Mouse (Mus musculus) G1E (cell line): ENCODE results near the gene Rin3. TPM values are rescaled to one million over a fixed set of nuclear protein-coding genes. Genes with fewer than 3 reads are reported as not detected.
A peak's percentile ranks its signal among the peaks of the same experiment; 100 is the strongest.

Source experiments
- ATAC-seq: 2 replicates; pipeline ENCODE4 v1.8.0; 2016; ENCODE audit warnings: mild to moderate bottlenecking; ENCODE audit not compliant: insufficient number of reproducible peaks, poor library complexity, low FRiP score, severe bottlenecking; ENCODE audit errors: extremely low read depth
- DNase-seq: peaks from one replicate; pipeline ENCODE4 v3.0.0; 2012; ENCODE audit warnings: low spot score
- H3K27me3 ChIP-seq: 2 replicates; pipeline ENCODE4 v1.6.1; 2012; ENCODE audit warnings: mild to moderate bottlenecking, low read length, inconsistent platforms; ENCODE audit not compliant: insufficient read depth
- H3K36me3 ChIP-seq: replicated peaks from 2 replicates; pipeline ENCODE3; 2012; ENCODE audit warnings: mild to moderate bottlenecking, inconsistent platforms
- H3K4me1 ChIP-seq: 2 replicates; pipeline ENCODE4 v1.6.1; 2012; ENCODE audit warnings: low read depth, low read length, inconsistent platforms, mixed read lengths; ENCODE audit not compliant: insufficient read depth
- H3K4me3 ChIP-seq: 2 replicates; pipeline ENCODE4 v1.5.1; 2012; ENCODE audit warnings: low read depth, mild to moderate bottlenecking, inconsistent platforms, low read length, moderate library complexity, mixed read lengths
- H3K9me3 ChIP-seq: replicated peaks from 2 replicates; pipeline ENCODE4 v1.6.1; 2012; ENCODE audit warnings: inconsistent platforms
- CTCF ChIP-seq: IDR thresholded peaks from 2 replicates; pipeline ENCODE4 v1.5.1; 2012; ENCODE audit warnings: low read depth, low read length, inconsistent platforms, mixed read lengths
- GATA1 ChIP-seq: IDR thresholded peaks from 2 replicates; pipeline ENCODE4 v1.6.1; 2012; ENCODE audit warnings: borderline replicate concordance, low read length, inconsistent platforms, mixed read lengths
- GATA2 ChIP-seq: IDR thresholded peaks from 2 replicates; pipeline ENCODE4 v1.6.1; 2012; ENCODE audit warnings: low read depth, low read length, inconsistent platforms, borderline replicate concordance
- POLR2AphosphoS5 ChIP-seq: IDR thresholded peaks from 2 replicates; pipeline ENCODE4 v1.6.1; 2012; ENCODE audit warnings: low read depth, low read length, inconsistent platforms; ENCODE audit not compliant: insufficient replicate concordance
- TAL1 ChIP-seq: conservative IDR thresholded peaks from 2 replicates; pipeline ENCODE4 v1.6.1; 2012; ENCODE audit warnings: low read depth, low read length, inconsistent platforms, mixed read lengths
- polyA plus RNA-seq: library from polyadenylated mRNA; stranded (reverse); fragments of >175 nt; gene quantifications from 2 replicates; pipeline ENCODE4 v1.2.3, GENCODE M21; 2012
- total RNA-seq, 2 experiments: library from RNA; stranded (forward) in 1 of 2; stranded (reverse) in 1 of 2; fragments of 200-1000 nt in 1 of 2; fragments of >200 nt in 1 of 2; fragmentation: Nextera tagmentation in 1 of 2; gene quantifications; 2 replicates each; pipeline ENCODE4 v1.2.3; 2014 to 2017

Gene Rin3
- total and polyA plus RNA-seq, 3 experiments, result 3.4 to 5.2 (median 4.2) TPM

GRCm38 (mm10) chr12:102345031-102345815, 62.4 kb downstream of the Rin3 start:
- DNase-seq (no peak), ATAC-seq (no peak)
- Histone ChIP-seq H3K4me1 (no peaks in the 10 kb centered on the region), H3K36me3 (no peaks in the 10 kb centered on the region), H3K4me3 (no peak overlapping the region), H3K9me3 (no peaks in the 10 kb centered on the region), H3K27me3 (0 out of 2 replicates have a peak, but pooled peaks cover 2% of the 10 kb centered on the region)
- TF ChIP-seq GATA2 (no peak), POLR2AphosphoS5 (no peak), TAL1 (no peak), GATA1 (no peak), CTCF (no peak)

GRCm38 (mm10) chr12:102346507-102346906, 63.7 kb downstream of the Rin3 start:
- ATAC-seq (peak; percentile 61; the same call in 1 of the 2 replicates), DNase-seq (no peak)
- H3K9me3 ChIP-seq, result no peaks in the 10 kb centered on the region
- no peaks in the 10 kb centered on the region for H3K27me3 ChIP-seq
- no peaks in the 10 kb centered on the region for H3K36me3 ChIP-seq
- H3K4me1 ChIP-seq, result no peaks in the 10 kb centered on the region
- no peak overlapping the region for H3K4me3 ChIP-seq
- TF ChIP-seq CTCF (peak; percentile 69), GATA2 (no peak)

- Histone ChIP-seq H3K9me3 (no peaks in the 10 kb centered on the region), H3K4me1 (no peaks in the 10 kb centered on the region), H3K27me3 (no peaks in the 10 kb centered on the region), H3K36me3 (no peaks in the 10 kb centered on the region), H3K4me3 (no peak overlapping the region)
- DNase-seq (no peak), ATAC-seq (no peak)
- no peak for TF ChIP-seq GATA1
- TF ChIP-seq CTCF, result no peak
- TF ChIP-seq TAL1, result no peak
- no peak for TF ChIP-seq POLR2AphosphoS5
- no peak for TF ChIP-seq GATA2
These were observed 65.6 kb downstream of the Rin3 start for GRCm38 (mm10) chr12:102348447-102348846.

GRCm38 (mm10) chr12:102350997-102351396, 68.1 kb downstream of the Rin3 start:
- no peak overlapping the region for H3K4me3 ChIP-seq
- H3K9me3 ChIP-seq, result no peaks in the 10 kb centered on the region
- DNase-seq (no peak), ATAC-seq (no peak)
- H3K4me1 ChIP-seq, result peaks cover 12% of the 10 kb centered on the region; the same call in 1 of the 2 replicates
- H3K27me3 ChIP-seq, result no peaks in the 10 kb centered on the region
- TF ChIP-seq TAL1 (no peak), GATA2 (no peak), GATA1 (no peak)
- no peaks in the 10 kb centered on the region for H3K36me3 ChIP-seq

- DNase-seq (no peak), ATAC-seq (peak; percentile 54)
- Histone ChIP-seq H3K4me1 (peaks cover 15% of the 10 kb centered on the region), H3K27me3 (peaks cover 8% of the 10 kb centered on the region; the same call in 1 of the 2 replicates), H3K36me3 (no peaks in the 10 kb centered on the region), H3K4me3 (no peak overlapping the region), H3K9me3 (no peaks in the 10 kb centered on the region)
- TF ChIP-seq TAL1 (no peak), GATA1 (no peak), CTCF (no peak), POLR2AphosphoS5 (no peak), GATA2 (no peak)
These were observed 71.5 kb downstream of the Rin3 start for GRCm38 (mm10) chr12:102354126-102354984.

GRCm38 (mm10) chr12:102355784-102356183, 72.9 kb downstream of the Rin3 start:
- DNase-seq, result no peak

More at GRCm38 (mm10) chr12:102355784-102356183, 72.9 kb downstream of the Rin3 start:
- Histone ChIP-seq H3K27me3 (peaks cover 8% of the 10 kb centered on the region; the same call in 1 of the 2 replicates), H3K9me3 (no peaks in the 10 kb centered on the region), H3K36me3 (no peaks in the 10 kb centered on the region), H3K4me3 (no peak overlapping the region), H3K4me1 (peaks cover 20% of the 10 kb centered on the region)
- TF ChIP-seq POLR2AphosphoS5 (no peak), GATA1 (no peak), CTCF (no peak), GATA2 (no peak), TAL1 (no peak)
- ATAC-seq, result no peak
